Mouse (Mus musculus) embryonic fibroblast, embryonic 13.5 days (primary cell): Measurements from ENCODE around the gene Rsad2.

Experiments
- CTCF ChIP-seq: IDR thresholded peaks from 2 replicates; pipeline ENCODE4 v1.5.1; 2011; ENCODE audit warnings: mild to moderate bottlenecking, control low read depth, low read length, moderate library complexity, borderline replicate concordance; ENCODE audit not compliant: insufficient read depth
- POLR2A ChIP-seq: IDR thresholded peaks from 2 replicates; pipeline ENCODE4 v1.6.1; 2011; ENCODE audit warnings: low read depth, mild to moderate bottlenecking, control low read depth, low read length, moderate library complexity

DNA sequence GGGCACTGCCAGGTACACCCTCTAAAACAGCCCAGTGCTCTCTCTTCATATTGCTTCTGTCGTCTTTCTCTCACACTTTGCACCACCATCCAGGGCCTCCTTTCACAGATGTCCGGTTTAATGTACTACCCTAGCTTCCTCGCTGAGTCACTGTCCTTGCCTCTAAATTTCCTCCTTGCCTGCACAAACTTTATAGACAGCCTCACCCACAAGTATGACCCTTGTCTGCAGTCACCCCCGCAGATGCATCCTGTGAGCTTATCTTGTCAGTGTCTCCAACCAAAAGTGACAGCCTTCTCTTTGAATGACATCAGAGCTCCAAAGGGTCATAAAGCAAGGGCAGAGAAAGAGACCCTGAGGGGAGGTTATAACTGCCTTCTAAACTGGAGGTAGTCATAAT lies 3.3 kb downstream of the Rsad2 start:
- TF ChIP-seq POLR2A, result no peak
- no peak for TF ChIP-seq CTCF
